Mouse (Mus musculus) skeletal muscle tissue, adult 2 months (tissue): ENCODE results near the gene Usp19.

Experiments used
- DNase-seq: peaks from one replicate; pipeline ENCODE4 v3.0.0-alpha.2; 2012; ENCODE audit warnings: low read depth, low spot score

Gene Usp19

DNA sequence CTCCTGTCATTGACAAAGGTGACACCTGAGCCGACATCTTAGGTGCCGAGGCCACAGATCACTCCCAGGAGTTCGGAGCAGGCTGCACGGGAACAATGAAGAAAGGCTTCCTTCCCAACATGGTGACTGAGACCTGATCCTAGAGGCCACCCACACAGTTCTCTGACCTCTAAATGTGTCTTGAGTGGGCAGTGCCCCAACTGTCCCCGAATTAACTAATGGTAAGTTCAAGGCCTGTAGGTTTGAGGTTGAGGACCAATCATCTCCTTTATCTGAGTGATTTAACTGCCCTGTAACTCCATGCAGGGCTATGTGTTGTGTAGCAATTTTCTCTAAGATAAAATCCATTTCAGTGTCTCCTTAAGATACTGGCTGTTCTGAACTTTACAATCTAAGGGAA is 21.0 kb upstream of the Usp19 start:
- DNase-seq = no peak

DNA sequence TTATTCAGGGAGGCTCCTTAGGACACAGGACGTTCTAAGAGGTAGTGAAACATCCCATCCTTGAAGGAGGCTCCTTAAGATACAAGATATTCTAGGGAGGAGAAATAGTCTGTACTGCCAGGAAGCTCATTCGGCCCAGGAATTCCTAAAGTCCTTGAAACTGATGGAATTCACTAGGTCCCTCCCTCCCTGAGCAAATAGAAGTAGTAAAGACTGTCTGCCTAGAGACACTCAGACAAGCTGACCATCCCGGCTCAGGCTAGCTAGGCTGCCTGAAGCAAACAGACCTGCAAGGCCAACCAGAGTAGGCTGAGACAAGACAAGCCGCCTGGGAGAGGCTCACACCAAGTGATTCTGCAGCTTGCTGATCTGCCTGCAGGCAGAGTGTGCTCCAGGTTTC is 20.6 kb upstream of the Usp19 start:
- no peak for DNase-seq

- DNase-seq = no peak
Observed at GRCm38 (mm10) chr9:108474528-108474927, 15.9 kb upstream of the Usp19 start.

GRCm38 (mm10) chr9:108478638-108479156 is 11.7 kb upstream of the Usp19 start:
- DNase-seq = peak; percentile 78

DNA sequence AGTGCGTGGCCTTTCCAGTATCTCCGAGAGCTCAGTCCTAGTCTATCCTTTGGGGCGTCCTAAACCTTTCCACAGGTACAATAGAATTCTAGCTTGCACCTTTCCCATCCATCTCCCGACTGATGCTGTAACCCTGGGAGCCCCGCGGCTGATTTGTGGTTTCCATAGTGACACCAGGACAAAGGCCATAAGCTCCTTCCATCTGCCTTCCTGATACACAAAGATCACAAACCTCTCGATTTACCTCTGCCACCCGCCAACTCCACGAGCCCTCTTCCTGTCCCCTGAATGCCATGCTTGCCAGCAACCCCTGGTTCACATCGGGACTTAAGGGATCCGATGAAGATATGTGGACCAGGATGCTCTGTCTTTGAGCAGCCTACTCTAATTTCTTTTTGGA is 11.2 kb upstream of the Usp19 start:
- no peak for DNase-seq

DNA sequence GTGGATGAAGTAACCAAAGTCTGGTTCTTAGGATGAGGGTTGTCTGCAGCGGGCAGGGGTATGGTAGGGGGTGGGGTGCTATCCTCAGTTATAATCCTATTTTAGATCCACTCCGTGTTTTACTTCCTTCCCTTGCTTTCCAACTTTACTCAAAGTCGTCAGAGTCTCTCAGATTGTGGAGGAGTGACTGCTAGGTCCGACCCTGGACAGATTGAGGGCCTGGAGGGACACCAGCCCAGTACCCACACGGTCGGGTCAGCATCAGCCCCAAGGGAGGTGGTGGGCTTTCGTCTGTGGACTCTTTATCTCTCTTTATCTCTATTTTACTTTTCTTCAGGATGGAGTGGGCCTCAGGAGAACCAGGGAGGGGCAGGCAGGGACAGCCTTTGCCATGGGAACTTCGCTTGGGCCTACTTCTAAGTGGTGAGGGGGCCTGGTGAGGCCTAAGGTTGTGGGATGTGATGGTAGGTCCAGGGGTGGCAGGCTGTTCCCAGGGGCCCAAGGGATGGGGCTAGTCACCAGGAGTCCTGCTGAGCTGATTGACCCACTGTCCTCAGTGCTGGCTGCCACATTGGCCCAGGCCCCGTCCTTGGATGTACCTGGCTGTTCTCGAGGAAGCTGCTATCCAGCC is 10.6 kb upstream of the Usp19 start, which contains the start of gene Lamb2:
Gene Lamb2, plus strand, starts transcription at position 16 of the 631 bp plus-strand sequence.
- DNase-seq = peak; percentile 72

GRCm38 (mm10) chr9:108480813-108481519 is 9.4 kb upstream of the Usp19 start:
- DNase-seq = no peak

DNA sequence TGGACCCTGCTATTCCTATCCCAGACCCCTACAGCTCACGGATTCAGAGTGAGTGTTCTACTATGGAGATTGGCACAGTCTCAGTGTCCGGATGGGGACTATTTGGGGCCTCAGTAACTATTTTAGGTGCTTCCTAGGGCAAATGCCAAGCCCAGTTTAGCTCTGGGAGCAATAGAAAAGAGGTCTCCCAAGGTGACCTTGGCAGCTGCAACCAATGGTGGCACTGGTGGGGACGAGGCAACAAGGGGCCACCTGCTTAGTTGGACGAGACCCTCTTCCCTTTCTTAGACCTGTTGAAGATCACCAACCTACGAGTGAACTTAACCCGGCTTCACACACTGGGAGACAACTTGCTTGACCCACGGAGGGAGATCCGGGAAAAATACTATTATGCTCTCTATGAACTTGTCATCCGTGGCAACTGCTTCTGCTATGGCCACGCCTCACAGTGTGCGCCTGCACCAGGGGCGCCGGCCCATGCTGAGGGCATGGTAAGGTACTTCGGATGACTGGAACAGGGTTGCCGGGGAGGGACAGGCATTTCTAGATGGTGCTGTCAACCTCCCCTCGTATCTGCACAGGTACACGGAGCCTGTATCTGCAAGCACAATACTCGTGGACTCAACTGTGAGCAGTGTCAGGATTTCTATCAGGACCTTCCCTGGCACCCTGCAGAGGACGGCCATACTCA is 8.7 kb upstream of the Usp19 start:
- DNase-seq = no peak

- no peak for DNase-seq
Observed at GRCm38 (mm10) chr9:108483051-108483790, 7.2 kb upstream of the Usp19 start.

- DNase-seq = no peak
Observed at GRCm38 (mm10) chr9:108484021-108484420, 6.4 kb upstream of the Usp19 start.

DNA sequence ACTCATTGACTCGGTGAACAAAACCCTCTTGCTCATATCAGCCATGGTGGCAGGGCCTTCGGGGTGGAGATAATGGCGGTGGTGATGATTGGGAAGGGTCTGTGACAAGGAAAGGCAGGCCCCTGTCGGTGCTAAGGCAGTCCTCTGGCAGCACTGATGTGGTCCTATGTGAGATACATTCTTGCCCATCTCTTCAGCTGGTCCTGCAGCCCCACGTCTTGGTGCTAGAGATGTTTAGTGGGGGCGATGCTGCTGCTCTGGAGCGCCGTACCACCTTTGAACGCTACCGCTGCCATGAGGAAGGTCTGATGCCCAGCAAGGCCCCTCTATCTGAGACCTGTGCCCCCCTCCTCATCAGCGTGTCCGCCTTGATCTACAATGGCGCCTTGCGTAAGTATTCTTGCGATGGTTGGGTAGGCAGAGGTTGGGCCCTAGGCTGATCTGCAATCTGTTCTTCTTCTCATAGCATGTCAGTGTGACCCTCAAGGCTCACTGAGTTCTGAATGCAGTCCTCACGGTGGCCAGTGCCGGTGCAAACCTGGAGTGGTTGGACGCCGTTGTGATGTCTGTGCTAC is 5.0 kb upstream of the Usp19 start:
- DNase-seq = no peak

DNA sequence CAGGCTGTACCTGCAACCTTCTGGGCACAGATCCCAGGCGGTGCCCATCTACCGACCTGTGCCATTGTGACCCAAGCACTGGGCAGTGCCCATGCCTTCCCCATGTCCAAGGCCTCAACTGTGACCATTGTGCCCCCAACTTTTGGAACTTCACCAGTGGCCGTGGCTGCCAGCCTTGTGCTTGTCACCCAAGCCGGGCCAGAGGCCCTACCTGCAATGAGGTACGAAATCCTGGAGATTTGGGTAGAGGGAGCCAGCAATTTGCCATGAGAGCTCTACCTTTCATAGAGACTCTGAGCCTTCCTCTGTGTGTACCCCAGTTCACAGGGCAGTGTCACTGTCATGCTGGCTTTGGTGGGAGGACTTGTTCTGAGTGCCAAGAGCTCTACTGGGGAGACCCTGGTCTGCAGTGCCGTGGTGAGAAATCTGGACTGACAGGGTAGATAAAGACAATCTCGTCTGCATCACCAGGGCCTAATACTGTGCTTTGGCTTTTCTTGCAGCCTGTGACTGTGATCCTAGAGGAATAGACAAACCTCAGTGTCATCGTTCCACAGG is 3.4 kb upstream of the Usp19 start:
- DNase-seq = no peak

DNA sequence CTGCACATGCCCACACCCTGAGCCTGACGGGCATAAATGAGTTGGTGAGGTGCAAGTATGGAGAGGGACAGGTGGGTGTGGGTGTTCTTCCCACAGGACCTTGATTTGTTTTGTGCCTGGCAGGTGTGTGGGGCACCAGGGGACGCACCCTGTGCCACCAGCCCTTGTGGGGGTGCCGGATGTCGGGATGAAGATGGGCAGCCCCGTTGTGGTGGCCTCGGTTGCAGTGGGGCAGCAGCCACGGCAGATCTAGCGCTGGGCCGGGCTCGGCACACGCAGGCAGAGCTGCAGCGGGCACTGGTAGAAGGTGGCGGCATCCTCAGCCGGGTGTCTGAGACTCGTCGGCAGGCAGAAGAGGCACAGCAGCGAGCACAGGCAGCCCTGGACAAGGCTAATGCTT is 2.0 kb upstream of the Usp19 start:
- no peak for DNase-seq

- no peak for DNase-seq
Observed at GRCm38 (mm10) chr9:108489215-108489614, 1.2 kb upstream of the Usp19 start.

DNA sequence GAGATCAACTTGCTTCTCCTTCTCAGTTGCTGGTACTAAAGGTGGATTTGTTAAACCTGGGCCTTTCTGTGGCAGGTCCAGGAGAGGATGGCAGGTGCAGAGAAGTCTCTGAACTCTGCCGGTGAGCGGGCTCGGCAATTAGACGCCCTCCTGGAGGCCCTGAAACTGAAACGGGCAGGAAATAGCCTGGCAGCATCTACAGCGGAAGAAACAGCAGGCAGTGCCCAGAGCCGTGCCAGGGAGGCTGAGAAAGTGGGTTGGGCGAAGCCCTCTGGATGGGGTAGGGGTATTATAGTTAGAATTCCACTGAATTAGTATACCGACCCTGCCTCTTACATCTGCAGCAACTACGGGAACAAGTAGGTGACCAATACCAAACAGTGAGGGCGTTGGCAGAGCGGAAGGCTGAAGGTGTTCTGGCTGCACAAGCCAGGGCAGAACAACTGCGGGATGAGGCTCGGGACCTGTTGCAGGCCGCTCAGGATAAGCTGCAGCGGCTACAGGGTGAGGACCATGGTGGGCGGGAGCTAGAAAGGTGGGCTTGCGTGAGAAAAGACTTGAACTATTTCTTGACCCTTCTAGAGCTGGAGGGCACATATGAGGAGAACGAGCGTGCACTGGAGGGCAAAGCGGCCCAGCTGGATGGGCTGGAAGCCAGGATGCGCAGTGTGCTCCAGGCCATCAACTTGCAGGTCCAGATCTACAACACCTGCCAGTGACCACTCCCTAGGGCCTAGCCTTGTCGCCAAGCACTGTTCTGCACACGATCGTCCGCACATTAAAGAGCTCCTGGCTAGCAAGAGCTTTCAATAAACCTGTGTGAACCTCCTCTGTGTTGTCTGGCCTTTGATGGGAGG is 472 bp upstream of the Usp19 start:
- no peak for DNase-seq

- DNase-seq = no peak
Observed at GRCm38 (mm10) chr9:108491286-108491580, 831 bp downstream of the Usp19 start.

DNA sequence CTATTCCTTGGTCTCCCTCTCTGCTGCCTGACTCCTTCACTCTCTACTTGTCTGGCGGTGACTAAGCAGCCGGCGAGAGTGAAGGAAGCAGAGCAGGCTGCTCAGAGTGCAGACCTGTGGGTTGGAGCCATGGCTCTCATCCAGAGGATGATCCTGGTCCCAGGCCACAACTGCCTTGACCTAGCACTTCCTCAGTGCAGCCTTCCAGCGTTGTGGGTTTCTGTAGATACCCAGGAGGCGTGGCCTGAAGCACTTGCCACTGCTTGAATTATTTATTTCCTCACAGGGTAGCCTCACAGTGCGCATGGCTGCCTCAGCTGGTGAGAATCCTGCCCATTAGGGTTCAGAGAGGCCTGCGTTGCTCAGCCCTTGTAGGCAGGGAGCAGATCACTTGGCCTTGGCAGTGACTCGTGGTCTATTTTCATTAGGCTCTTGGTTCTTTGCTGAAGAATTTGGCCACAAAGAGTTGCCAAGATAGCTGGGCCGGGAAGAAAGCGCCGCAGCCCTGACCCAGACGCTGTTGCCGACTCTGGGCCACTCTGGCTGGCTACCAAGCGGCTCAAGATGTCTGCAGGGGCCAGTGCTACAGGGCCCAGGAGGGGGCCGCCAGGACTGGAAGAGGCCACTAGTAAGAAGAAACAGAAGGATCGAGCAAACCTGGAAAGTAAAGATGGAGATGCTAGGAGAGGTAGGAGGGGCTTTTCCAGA is 1.8 kb downstream of the Usp19 start:
- peak; percentile 67 for DNase-seq

DNA sequence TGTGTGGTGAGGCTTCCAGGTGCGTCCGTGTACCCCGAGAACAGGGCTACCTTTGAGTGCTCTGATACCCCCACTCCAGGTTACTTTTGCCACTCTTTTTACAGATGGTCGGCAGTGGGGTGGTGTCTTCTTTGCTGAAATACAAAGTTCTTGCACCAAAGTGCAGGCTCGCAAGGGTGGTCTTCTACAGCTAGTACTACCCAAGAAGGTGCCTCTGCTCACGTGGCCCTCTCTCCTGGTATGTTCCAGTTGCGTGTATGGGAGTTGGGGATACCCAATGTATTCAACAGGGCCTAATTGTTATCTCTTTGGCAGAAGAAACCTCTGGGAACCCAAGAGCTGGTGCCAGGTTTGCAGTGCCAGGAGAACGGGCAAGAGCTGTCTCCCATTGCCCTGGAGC is 2.8 kb downstream of the Usp19 start:
- DNase-seq = no peak

GRCm38 (mm10) chr9:108494146-108494825 is 3.9 kb downstream of the Usp19 start:
- DNase-seq = no peak
